Mouse (Mus musculus) hematopoietic stem cell, adult 5-6 weeks (primary cell): Measurements from ENCODE around the gene Slc16a12. TPM values are rescaled to one million over a fixed set of nuclear protein-coding genes. Genes with fewer than 3 reads are reported as not detected.
A peak's percentile ranks its signal among the peaks of the same experiment; 100 is the strongest.
"Not testable (repeated sequence)": the region's sequence is repeated elsewhere in the genome, so short reads cannot be mapped to it uniquely, and the experiment has no call there.

Experiments
- ATAC-seq, 2 experiments: fragments of 125-278 bp in 1 of 2; replicated peaks in 1 of 2; 2 replicates each; pipeline ENCODE4 v1.8.0; 2016 to 2017; ENCODE audit warnings: inconsistent platforms in 2 of 2, mild to moderate bottlenecking in 2 of 2, moderate number of reproducible peaks in 2 of 2, low read depth in 1 of 2, moderate TSS enrichment in 1 of 2; ENCODE audit not compliant: low FRiP score in 2 of 2, poor library complexity in 2 of 2, severe bottlenecking in 2 of 2, insufficient read depth in 1 of 2, low TSS enrichment in 1 of 2
- total RNA-seq: library from RNA; stranded (forward); fragments of 172-1452, 232-1000 nt; gene quantifications from 2 replicates; pipeline ENCODE4 v1.2.3, GENCODE M21; 2017

Gene Slc16a12
- 2.2 and 3.0 TPM in 2 replicates for total RNA-seq

GRCm38 (mm10) chr19:34746688-34747504, at the start of gene Slc16a12:
Gene Slc16a12, minus strand, starts transcription at chr19:34747289.
- ATAC-seq, result peak; percentile 39 to 52

- no peak for ATAC-seq
Measured at GRCm38 (mm10) chr19:34796396-34796795, 49.3 kb upstream of the Slc16a12 start.

- no peak for ATAC-seq
Measured at GRCm38 (mm10) chr19:34782491-34782890, 35.4 kb upstream of the Slc16a12 start.

- ATAC-seq, result no peak
Measured at GRCm38 (mm10) chr19:34778993-34779392, 31.9 kb upstream of the Slc16a12 start.

GRCm38 (mm10) chr19:34778098-34778497, 31.0 kb upstream of the Slc16a12 start:
- no peak for ATAC-seq

GRCm38 (mm10) chr19:34772775-34773174, 25.7 kb upstream of the Slc16a12 start:
- 0 out of 4 replicates have a peak, but pooled peaks of 1 of the 2 experiments have one; percentile 29 for ATAC-seq

GRCm38 (mm10) chr19:34770764-34771163, 23.7 kb upstream of the Slc16a12 start:
- no peak for ATAC-seq

- no peak for ATAC-seq
Measured at GRCm38 (mm10) chr19:34758754-34759153, 11.7 kb upstream of the Slc16a12 start.

GRCm38 (mm10) chr19:34756561-34757240, 9.6 kb upstream of the Slc16a12 start:
- no peak for ATAC-seq

- no peak for ATAC-seq
Measured at GRCm38 (mm10) chr19:34755680-34756079, 8.6 kb upstream of the Slc16a12 start.

GRCm38 (mm10) chr19:34753243-34753642, 6.2 kb upstream of the Slc16a12 start:
- ATAC-seq, result no peak

GRCm38 (mm10) chr19:34752391-34753092, 5.5 kb upstream of the Slc16a12 start:
- ATAC-seq, result no peak

GRCm38 (mm10) chr19:34751150-34751549, 4.1 kb upstream of the Slc16a12 start:
- peak; percentile 50 to 63 for ATAC-seq

- ATAC-seq, result no peak
Measured at GRCm38 (mm10) chr19:34748992-34749391, 1.9 kb upstream of the Slc16a12 start.

- ATAC-seq, result not testable (repeated sequence)
Measured at GRCm38 (mm10) chr19:34747969-34748368, 880 bp upstream of the Slc16a12 start.

GRCm38 (mm10) chr19:34746201-34746600, 888 bp downstream of the Slc16a12 start:
- 0 out of 4 replicates have a peak, but pooled peaks of 1 of the 2 experiments have one; percentile 3 for ATAC-seq

GRCm38 (mm10) chr19:34745012-34745411, 2.1 kb downstream of the Slc16a12 start:
- no peak for ATAC-seq

GRCm38 (mm10) chr19:34737916-34738315, 9.2 kb downstream of the Slc16a12 start:
- ATAC-seq, result no peak
